Mouse (Mus musculus): ENCODE results near the gene Prkcb. TPM values are rescaled to one million over a fixed set of nuclear protein-coding genes. Genes with fewer than 3 reads are reported as not detected.
A peak's percentile ranks its signal among the peaks of the same experiment; 100 is the strongest.

The Prkcb gene
- polyA plus RNA-seq, 1 experiment from 2014 or later: 139 TPM

GRCm38 (mm10) chr7:122595897-122596296 lies 307.3 kb downstream of the Prkcb start:
- Histone ChIP-seq H3K9me3 (ENCODE audit: control insufficient read depth, low read length) (no peaks in the 10 kb centered on the region), H3K9ac (ENCODE audit: low read depth, low read length) (no peak overlapping the region), H3K4me3 (ENCODE audit: low read length) (no peak overlapping the region), H3K36me3 (ENCODE audit: control insufficient read depth, insufficient read depth, low read length) (no peaks in the 10 kb centered on the region), H3K4me1 (ENCODE audit: control insufficient read depth, insufficient read depth, low read depth, low read length) (peaks cover 2% of the 10 kb centered on the region; the same call in 1 of the 2 replicates), H3K27ac (ENCODE audit: low read depth, low read length) (no peak overlapping the region), H3K27me3 (replicated peaks; ENCODE audit: control insufficient read depth, insufficient read depth, low read length) (no peaks in the 10 kb centered on the region), H3K4me2 (ENCODE audit: low read length) (no peak overlapping the region)
- ATAC-seq: 0 out of 2 replicates have a peak, but pooled peaks have one; percentile 9
- WGBS: 68% methylated on average over 10 of the region's 10 CpGs

- Histone ChIP-seq H3K4me2 (ENCODE audit: low read length) (no peak overlapping the region), H3K36me3 (ENCODE audit: control insufficient read depth, insufficient read depth, low read length) (no peaks in the 10 kb centered on the region), H3K9ac (ENCODE audit: low read depth, low read length) (no peak overlapping the region), H3K4me3 (ENCODE audit: low read length) (no peak overlapping the region), H3K4me1 (ENCODE audit: control insufficient read depth, insufficient read depth, low read depth, low read length) (peaks cover 2% of the 10 kb centered on the region; the same call in 1 of the 2 replicates), H3K27ac (ENCODE audit: low read depth, low read length) (no peak overlapping the region), H3K9me3 (ENCODE audit: control insufficient read depth, low read length) (no peaks in the 10 kb centered on the region), H3K27me3 (replicated peaks; ENCODE audit: control insufficient read depth, insufficient read depth, low read length) (no peaks in the 10 kb centered on the region)
- no peak for ATAC-seq
- WGBS: 77% methylated on average over 9 of the region's 9 CpGs
Observed at GRCm38 (mm10) chr7:122596596-122597170, 308.1 kb downstream of the Prkcb start.

- H3K4me3 ChIP-seq (ENCODE audit: low read length): no peak overlapping the region
- H3K4me1 ChIP-seq (ENCODE audit: control insufficient read depth, insufficient read depth, low read depth, low read length): peaks cover 2% of the 10 kb centered on the region; the same call in 1 of the 2 replicates
- H3K9me3 ChIP-seq (ENCODE audit: control insufficient read depth, low read length): no peaks in the 10 kb centered on the region
- H3K27ac ChIP-seq (ENCODE audit: low read depth, low read length): no peak overlapping the region
- H3K9ac ChIP-seq (ENCODE audit: low read depth, low read length): no peak overlapping the region
- H3K36me3 ChIP-seq (ENCODE audit: control insufficient read depth, insufficient read depth, low read length): no peaks in the 10 kb centered on the region
- no peak overlapping the region for H3K4me2 ChIP-seq (ENCODE audit: low read length)
- no peaks in the 10 kb centered on the region for H3K27me3 ChIP-seq (replicated peaks; ENCODE audit: control insufficient read depth, insufficient read depth, low read length)
- 78% methylated on average over 7 of the region's 7 CpGs for WGBS
- ATAC-seq: no peak
Observed at GRCm38 (mm10) chr7:122597313-122597712, 308.8 kb downstream of the Prkcb start.

GRCm38 (mm10) chr7:122600856-122601255 lies 312.3 kb downstream of the Prkcb start:
- no peak for ATAC-seq
- Histone ChIP-seq H3K9ac (ENCODE audit: low read depth, low read length) (no peak overlapping the region), H3K4me1 (ENCODE audit: control insufficient read depth, insufficient read depth, low read depth, low read length) (peaks cover 2% of the 10 kb centered on the region; the same call in 1 of the 2 replicates), H3K27me3 (replicated peaks; ENCODE audit: control insufficient read depth, insufficient read depth, low read length) (no peaks in the 10 kb centered on the region), H3K36me3 (ENCODE audit: control insufficient read depth, insufficient read depth, low read length) (no peaks in the 10 kb centered on the region), H3K9me3 (ENCODE audit: control insufficient read depth, low read length) (no peaks in the 10 kb centered on the region), H3K4me2 (ENCODE audit: low read length) (no peak overlapping the region), H3K27ac (ENCODE audit: low read depth, low read length) (no peak overlapping the region), H3K4me3 (ENCODE audit: low read length) (no peak overlapping the region)
- 59% methylated on average over 7 of the region's 7 CpGs for WGBS

- no peaks in the 10 kb centered on the region for H3K36me3 ChIP-seq (ENCODE audit: control insufficient read depth, insufficient read depth, low read length)
- H3K4me2 ChIP-seq (ENCODE audit: low read length): no peak overlapping the region
- H3K9me3 ChIP-seq (ENCODE audit: control insufficient read depth, low read length): no peaks in the 10 kb centered on the region
- H3K27ac ChIP-seq (ENCODE audit: low read depth, low read length): no peak overlapping the region
- H3K4me3 ChIP-seq (ENCODE audit: low read length): no peak overlapping the region
- H3K9ac ChIP-seq (ENCODE audit: low read depth, low read length): no peak overlapping the region
- no peaks in the 10 kb centered on the region for H3K27me3 ChIP-seq (replicated peaks; ENCODE audit: control insufficient read depth, insufficient read depth, low read length)
- WGBS: 91% methylated on average over 5 of the region's 5 CpGs
- H3K4me1 ChIP-seq (ENCODE audit: control insufficient read depth, insufficient read depth, low read depth, low read length): no peaks in the 10 kb centered on the region
- ATAC-seq: no peak
Observed at GRCm38 (mm10) chr7:122605066-122605465, 316.5 kb downstream of the Prkcb start.

- no peaks in the 10 kb centered on the region for H3K9me3 ChIP-seq (ENCODE audit: control insufficient read depth, low read length)
- 85% methylated on average over 4 of the region's 4 CpGs for WGBS
- no peaks in the 10 kb centered on the region for H3K4me1 ChIP-seq (ENCODE audit: control insufficient read depth, insufficient read depth, low read depth, low read length)
- H3K9ac ChIP-seq (ENCODE audit: low read depth, low read length): no peak overlapping the region
- H3K27me3 ChIP-seq (replicated peaks; ENCODE audit: control insufficient read depth, insufficient read depth, low read length): no peaks in the 10 kb centered on the region
- H3K4me2 ChIP-seq (ENCODE audit: low read length): no peak overlapping the region
- H3K36me3 ChIP-seq (ENCODE audit: control insufficient read depth, insufficient read depth, low read length): no peaks in the 10 kb centered on the region
- H3K4me3 ChIP-seq (ENCODE audit: low read length): no peak overlapping the region
- H3K27ac ChIP-seq (ENCODE audit: low read depth, low read length): no peak overlapping the region
- ATAC-seq: no peak
Observed at GRCm38 (mm10) chr7:122609420-122609819, 320.9 kb downstream of the Prkcb start.

- no peaks in the 10 kb centered on the region for H3K36me3 ChIP-seq (ENCODE audit: control insufficient read depth, insufficient read depth, low read length)
- no peak overlapping the region for H3K27ac ChIP-seq (ENCODE audit: low read depth, low read length)
- no peaks in the 10 kb centered on the region for H3K9me3 ChIP-seq (ENCODE audit: control insufficient read depth, low read length)
- WGBS: 77% methylated on average over 7 of the region's 7 CpGs
- no peaks in the 10 kb centered on the region for H3K4me1 ChIP-seq (ENCODE audit: control insufficient read depth, insufficient read depth, low read depth, low read length)
- no peaks in the 10 kb centered on the region for H3K27me3 ChIP-seq (replicated peaks; ENCODE audit: control insufficient read depth, insufficient read depth, low read length)
- no peak overlapping the region for H3K9ac ChIP-seq (ENCODE audit: low read depth, low read length)
- H3K4me2 ChIP-seq (ENCODE audit: low read length): no peak overlapping the region
- ATAC-seq: no peak
- no peak overlapping the region for H3K4me3 ChIP-seq (ENCODE audit: low read length)
Observed at GRCm38 (mm10) chr7:122610161-122610560, 321.6 kb downstream of the Prkcb start.

GRCm38 (mm10) chr7:122613876-122614275 lies 325.3 kb downstream of the Prkcb start:
- no peaks in the 10 kb centered on the region for H3K9me3 ChIP-seq (ENCODE audit: control insufficient read depth, low read length)
- no peaks in the 10 kb centered on the region for H3K27me3 ChIP-seq (replicated peaks; ENCODE audit: control insufficient read depth, insufficient read depth, low read length)
- no peak overlapping the region for H3K27ac ChIP-seq (ENCODE audit: low read depth, low read length)
- 83% methylated on average over 4 of the region's 4 CpGs for WGBS
- no peak overlapping the region for H3K4me3 ChIP-seq (ENCODE audit: low read length)
- H3K4me2 ChIP-seq (ENCODE audit: low read length): no peak overlapping the region
- H3K9ac ChIP-seq (ENCODE audit: low read depth, low read length): no peak overlapping the region
- no peaks in the 10 kb centered on the region for H3K4me1 ChIP-seq (ENCODE audit: control insufficient read depth, insufficient read depth, low read depth, low read length)
- H3K36me3 ChIP-seq (ENCODE audit: control insufficient read depth, insufficient read depth, low read length): no peaks in the 10 kb centered on the region
- ATAC-seq: no peak

- H3K4me1 ChIP-seq (ENCODE audit: control insufficient read depth, insufficient read depth, low read depth, low read length): peaks cover 11% of the 10 kb centered on the region
- no peak overlapping the region for H3K4me2 ChIP-seq (ENCODE audit: low read length)
- H3K36me3 ChIP-seq (ENCODE audit: control insufficient read depth, insufficient read depth, low read length): no peaks in the 10 kb centered on the region
- H3K9me3 ChIP-seq (ENCODE audit: control insufficient read depth, low read length): no peaks in the 10 kb centered on the region
- no peak overlapping the region; the same call in 1 of the 2 replicates for H3K27ac ChIP-seq (ENCODE audit: low read depth, low read length)
- H3K27me3 ChIP-seq (replicated peaks; ENCODE audit: control insufficient read depth, insufficient read depth, low read length): no peaks in the 10 kb centered on the region
- no peak overlapping the region for H3K4me3 ChIP-seq (ENCODE audit: low read length)
- peak; percentile 83 for ATAC-seq
- 14% methylated on average over 9 of the region's 9 CpGs for WGBS
- H3K9ac ChIP-seq (ENCODE audit: low read depth, low read length): no peak overlapping the region
Observed at GRCm38 (mm10) chr7:122622125-122622774, 333.7 kb downstream of the Prkcb start.
